Mouse (Mus musculus) myocyte (in vitro differentiated cells): ENCODE results near the gene Cers4. TPM values are rescaled to one million over a fixed set of nuclear protein-coding genes. Genes with fewer than 3 reads are reported as not detected.

Experiments used
- H3K27me3 ChIP-seq: one replicate; pipeline ENCODE4 v1.6.1; 2011; ENCODE audit not compliant: control insufficient read depth, insufficient read depth, insufficient read length
- H3K36me3 ChIP-seq: one replicate; pipeline ENCODE4 v1.6.1; 2011; ENCODE audit not compliant: control insufficient read depth, insufficient read depth
- H3K4me2 ChIP-seq: one replicate; pipeline ENCODE4 v1.6.1; 2011; ENCODE audit warnings: low read depth, control low read depth
- H3K4me3 ChIP-seq: one replicate; pipeline ENCODE4 v1.5.1; 2011; ENCODE audit warnings: mild to moderate bottlenecking, control low read depth, moderate library complexity
- H3K79me2 ChIP-seq: one replicate; pipeline ENCODE4 v1.6.1; 2011; ENCODE audit not compliant: control insufficient read depth, insufficient read depth
- H3ac ChIP-seq: one replicate; pipeline ENCODE4 v1.6.1; 2011; ENCODE audit not compliant: control insufficient read depth, insufficient read length
- CEBPB ChIP-seq: IDR thresholded peaks from 2 replicates; pipeline ENCODE4 v1.6.1; 2011; ENCODE audit warnings: mild to moderate bottlenecking, moderate library complexity; ENCODE audit not compliant: poor library complexity, insufficient read depth, severe bottlenecking
- E2F4 ChIP-seq: IDR thresholded peaks from one replicate; pipeline ENCODE4 v1.6.1; 2011; ENCODE audit warnings: mild to moderate bottlenecking, control low read depth, moderate library complexity; ENCODE audit not compliant: insufficient read depth
- MAX ChIP-seq: IDR thresholded peaks from one replicate; pipeline ENCODE4 v1.6.1; 2011; ENCODE audit warnings: low read depth, mild to moderate bottlenecking, control low read depth
- MYOD1 ChIP-seq, 3 experiments: IDR thresholded peaks; one replicate each; pipeline ENCODE4 v1.6.1; 2011; ENCODE audit warnings: control low read depth in 2 of 3, low read depth in 2 of 3, mild to moderate bottlenecking in 2 of 3, moderate library complexity in 1 of 3; ENCODE audit not compliant: insufficient read length in 2 of 3, control insufficient read depth in 1 of 3
- MYOG ChIP-seq, 3 experiments: IDR thresholded peaks; one replicate each; pipeline ENCODE4 v1.6.1; 2011; ENCODE audit warnings: control low read depth in 2 of 3, low read depth in 2 of 3, mild to moderate bottlenecking in 2 of 3; ENCODE audit not compliant: insufficient read length in 2 of 3, control insufficient read depth in 1 of 3, insufficient read depth in 1 of 3
- POLR2A ChIP-seq: IDR thresholded peaks from one replicate; pipeline ENCODE4 v1.6.1; 2011; ENCODE audit warnings: low read depth, mild to moderate bottlenecking, control low read depth, moderate library complexity; ENCODE audit not compliant: insufficient read length
- POLR2AphosphoS2 ChIP-seq: IDR thresholded peaks from one replicate; pipeline ENCODE4 v1.6.1; 2011; ENCODE audit warnings: low read depth, control low read depth; ENCODE audit not compliant: insufficient read length
- REST ChIP-seq: IDR thresholded peaks from one replicate; pipeline ENCODE4 v1.6.1; 2011; ENCODE audit warnings: mild to moderate bottlenecking, control low read depth, moderate library complexity; ENCODE audit not compliant: insufficient read depth, insufficient read length
- SRF ChIP-seq: IDR thresholded peaks from one replicate; pipeline ENCODE4 v1.6.1; 2011; ENCODE audit warnings: low read depth; ENCODE audit not compliant: control insufficient read depth, insufficient read length
- TCF12 ChIP-seq: IDR thresholded peaks from one replicate; pipeline ENCODE4 v1.6.1; 2011; ENCODE audit warnings: mild to moderate bottlenecking, control low read depth; ENCODE audit not compliant: poor library complexity, insufficient read depth, severe bottlenecking
- TCF3 ChIP-seq: IDR thresholded peaks from one replicate; pipeline ENCODE4 v1.6.1; 2011; ENCODE audit warnings: low read depth, control low read depth; ENCODE audit not compliant: insufficient read length
- USF1 ChIP-seq: IDR thresholded peaks from one replicate; pipeline ENCODE4 v1.6.1; 2011; ENCODE audit warnings: low read depth, mild to moderate bottlenecking, control low read depth, moderate library complexity
- polyA plus RNA-seq: library from polyadenylated mRNA; unstranded; fragments of >200 nt; fragmentation: generic; extraction: Trizol; gene quantifications from one replicate; pipeline ENCODE4 v1.2.1, GENCODE M21; 2012; ENCODE audit warnings: missing spikeins

The Cers4 gene
- polyA plus RNA-seq, result 0.07 TPM

GRCm38 (mm10) chr8:4492851-4493685 is at the start of gene Cers4:
Gene Cers4, plus strand, starts transcription at chr8:4493026.
- Histone ChIP-seq H3K36me3 (no peaks in the 10 kb centered on the region), H3K4me2 (no peak within 1 kb of the TSS), H3K4me3 (no peak within 1 kb of the TSS), H3K27me3 (no peaks in the 10 kb centered on the region), H3ac (no peak within 1 kb of the TSS), H3K79me2 (no peaks in the 10 kb centered on the region)
- TF ChIP-seq REST (no peak), MYOG (IDR thresholded peaks at IDR 0.05; ENCODE audit: control insufficient read depth in 1 of 3, insufficient read depth in 1 of 3, insufficient read length in 2 of 3, low read depth in 2 of 3) (no peak), POLR2AphosphoS2 (no peak), USF1 (no peak), CEBPB (no peak), MAX (no peak), SRF (no peak), TCF3 (no peak), TCF12 (no peak), MYOD1 (IDR thresholded peaks at IDR 0.05; ENCODE audit: control insufficient read depth in 1 of 3, insufficient read length in 2 of 3, low read depth in 2 of 3) (no peak), E2F4 (no peak), POLR2A (no peak)

DNA sequence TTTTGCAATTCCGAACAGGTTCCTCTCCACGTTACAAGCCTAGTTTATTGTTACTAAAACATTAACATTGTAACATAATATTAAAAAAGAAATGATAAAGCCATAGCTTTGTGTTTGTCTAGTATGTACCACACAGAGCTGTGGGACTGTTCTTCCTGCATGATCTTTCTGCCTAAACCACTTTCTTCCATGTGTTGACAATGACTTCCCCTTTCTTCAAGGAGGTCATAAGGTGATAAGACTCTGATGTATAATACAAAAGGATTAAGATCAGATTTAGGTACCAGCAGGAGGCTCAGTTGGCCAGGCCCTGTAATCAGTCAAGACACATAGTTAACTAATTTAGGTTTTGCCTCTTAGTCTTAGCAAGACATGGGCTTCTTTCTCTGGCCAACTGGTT is 34.7 kb upstream of the Cers4 start:
- Histone ChIP-seq H3K4me2 (no peak overlapping the region), H3K79me2 (no peaks in the 10 kb centered on the region), H3K27me3 (no peaks in the 10 kb centered on the region), H3K4me3 (no peak overlapping the region), H3K36me3 (no peaks in the 10 kb centered on the region), H3ac (no peak overlapping the region)
- TF ChIP-seq REST (no peak), CEBPB (no peak), MAX (no peak), SRF (no peak), TCF12 (no peak), MYOG (IDR thresholded peaks at IDR 0.05; ENCODE audit: control insufficient read depth in 1 of 3, insufficient read depth in 1 of 3, insufficient read length in 2 of 3, low read depth in 2 of 3) (no peak), POLR2A (no peak), POLR2AphosphoS2 (no peak), MYOD1 (IDR thresholded peaks at IDR 0.05; ENCODE audit: control insufficient read depth in 1 of 3, insufficient read length in 2 of 3, low read depth in 2 of 3) (no peak), E2F4 (no peak), USF1 (no peak), TCF3 (no peak)

GRCm38 (mm10) chr8:4463061-4463460 is 29.8 kb upstream of the Cers4 start:
- H3K27me3 ChIP-seq, result no peaks in the 10 kb centered on the region
- H3K79me2 ChIP-seq, result no peaks in the 10 kb centered on the region
- H3K4me2 ChIP-seq, result no peak overlapping the region
- H3ac ChIP-seq, result no peak overlapping the region
- no peak overlapping the region for H3K4me3 ChIP-seq
- TF ChIP-seq TCF3 (no peak), MAX (no peak), E2F4 (no peak), USF1 (no peak), TCF12 (no peak), SRF (no peak), POLR2A (no peak), MYOD1 (IDR thresholded peaks at IDR 0.05; ENCODE audit: control insufficient read depth in 1 of 3, insufficient read length in 2 of 3, low read depth in 2 of 3) (no peak), REST (no peak), POLR2AphosphoS2 (no peak), CEBPB (no peak), MYOG (IDR thresholded peaks at IDR 0.05; ENCODE audit: control insufficient read depth in 1 of 3, insufficient read depth in 1 of 3, insufficient read length in 2 of 3, low read depth in 2 of 3) (no peak)
- H3K36me3 ChIP-seq, result no peaks in the 10 kb centered on the region

DNA sequence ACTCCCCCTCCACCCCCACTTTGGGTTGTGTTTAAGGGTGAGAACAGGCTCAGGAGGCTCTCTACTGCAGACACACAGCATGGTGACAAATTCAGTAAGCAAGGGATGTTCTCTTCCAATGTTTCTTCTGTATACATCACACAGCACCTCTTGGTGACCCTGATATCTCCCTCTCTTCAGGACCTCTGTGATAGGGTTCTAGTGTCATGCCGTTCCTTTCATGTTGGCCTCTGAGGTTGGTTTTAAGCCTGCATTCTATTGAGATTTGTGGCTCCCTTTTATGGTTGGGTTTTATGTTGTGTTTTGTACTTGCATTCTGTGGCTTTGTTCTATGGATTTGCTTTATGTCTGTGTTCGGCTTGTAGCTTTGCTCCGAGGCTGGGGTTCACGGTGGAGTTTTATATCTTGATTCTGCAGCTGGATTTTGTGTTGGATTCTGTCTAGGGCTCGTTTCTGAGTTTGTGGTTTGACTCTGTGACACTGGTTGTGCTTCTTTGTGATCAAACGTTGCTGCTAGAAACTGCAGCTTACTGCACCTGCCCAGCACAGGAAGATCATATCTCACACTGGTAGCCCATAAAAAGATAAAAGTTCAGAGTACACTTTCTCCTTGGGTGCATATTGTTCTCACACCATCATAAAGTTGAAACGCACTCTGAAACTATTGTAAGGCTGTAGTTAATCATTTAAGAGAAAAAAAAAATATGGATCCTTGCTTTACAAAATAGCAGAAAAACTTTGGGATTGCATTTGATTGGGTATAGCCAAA is 18.2 kb upstream of the Cers4 start:
- H3K4me3 ChIP-seq, result no peak overlapping the region
- no peak overlapping the region for H3K4me2 ChIP-seq
- H3K36me3 ChIP-seq, result no peaks in the 10 kb centered on the region
- no peaks in the 10 kb centered on the region for H3K27me3 ChIP-seq
- TF ChIP-seq E2F4 (no peak), REST (no peak)
- H3K79me2 ChIP-seq, result no peaks in the 10 kb centered on the region
- H3ac ChIP-seq, result no peak overlapping the region
